Mouse (Mus musculus): ENCODE data around the gene Rreb1.
A peak's percentile ranks its signal among the peaks of the same experiment; 100 is the strongest.

Rreb1 gene

DNA sequence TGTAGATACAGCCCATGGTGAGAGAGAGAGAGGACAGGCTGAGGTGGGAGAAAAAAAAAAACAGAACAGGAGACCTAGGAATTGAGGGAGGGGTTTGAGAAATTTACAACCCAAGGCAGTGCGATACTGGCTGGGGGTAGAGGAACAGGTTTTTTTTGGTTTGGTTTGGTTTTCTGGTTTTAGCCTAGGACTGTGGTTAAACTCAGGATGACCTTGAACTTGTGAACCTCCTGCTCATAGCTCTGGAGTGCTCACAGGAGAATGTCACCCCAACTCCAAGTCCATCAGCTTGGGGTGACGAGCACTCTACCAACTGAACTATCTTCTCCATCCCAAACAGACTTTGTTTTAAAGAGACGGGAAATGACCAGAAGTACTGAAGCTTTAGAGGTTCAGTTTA is 165.3 kb downstream of the Rreb1 start:
- DNase-seq (ENCODE audit: low read depth) = no peak

- DNase-seq (ENCODE audit: low read depth) = no peak
Observed at GRCm38 (mm10) chr13:37944306-37944705, 166.1 kb downstream of the Rreb1 start.

GRCm38 (mm10) chr13:37945392-37945791 is 167.2 kb downstream of the Rreb1 start:
- DNase-seq (ENCODE audit: low read depth) = no peak

GRCm38 (mm10) chr13:37946734-37947133 is 168.5 kb downstream of the Rreb1 start:
- no peak for DNase-seq (ENCODE audit: low read depth)

DNA sequence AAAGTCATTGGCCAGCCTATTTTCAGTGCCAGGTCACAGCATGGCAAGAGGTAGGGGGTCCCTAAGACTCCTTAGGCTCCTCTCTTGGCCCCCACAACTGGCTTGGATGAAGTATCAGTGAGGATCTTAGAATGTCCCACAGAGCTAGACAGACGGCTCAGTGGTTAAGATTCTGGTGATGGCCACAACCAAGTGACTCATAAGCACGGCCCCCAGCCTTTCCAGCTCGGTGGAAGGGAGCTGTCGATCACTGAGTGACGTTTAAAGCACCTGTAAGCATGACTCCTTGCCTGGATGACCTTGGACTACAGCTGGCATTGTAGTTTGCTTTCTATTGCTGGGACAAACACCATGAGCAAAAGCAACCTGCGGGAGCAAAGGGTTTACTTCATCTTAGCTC is 174.8 kb downstream of the Rreb1 start:
- no peak for DNase-seq (ENCODE audit: low read depth)

GRCm38 (mm10) chr13:37954318-37954717 is 176.1 kb downstream of the Rreb1 start:
- no peak for DNase-seq (ENCODE audit: low read depth)

- no peak for DNase-seq (ENCODE audit: low read depth)
Observed at GRCm38 (mm10) chr13:37958498-37959238, 180.5 kb downstream of the Rreb1 start.

GRCm38 (mm10) chr13:37959239-37959907 is 181.2 kb downstream of the Rreb1 start:
- no peak for DNase-seq (ENCODE audit: low read depth)

- DNase-seq (ENCODE audit: low read depth) = no peak
Observed at GRCm38 (mm10) chr13:37959936-37960335, 181.7 kb downstream of the Rreb1 start.

GRCm38 (mm10) chr13:37962541-37962940 is 184.3 kb downstream of the Rreb1 start:
- DNase-seq (ENCODE audit: low read depth) = no peak

DNA sequence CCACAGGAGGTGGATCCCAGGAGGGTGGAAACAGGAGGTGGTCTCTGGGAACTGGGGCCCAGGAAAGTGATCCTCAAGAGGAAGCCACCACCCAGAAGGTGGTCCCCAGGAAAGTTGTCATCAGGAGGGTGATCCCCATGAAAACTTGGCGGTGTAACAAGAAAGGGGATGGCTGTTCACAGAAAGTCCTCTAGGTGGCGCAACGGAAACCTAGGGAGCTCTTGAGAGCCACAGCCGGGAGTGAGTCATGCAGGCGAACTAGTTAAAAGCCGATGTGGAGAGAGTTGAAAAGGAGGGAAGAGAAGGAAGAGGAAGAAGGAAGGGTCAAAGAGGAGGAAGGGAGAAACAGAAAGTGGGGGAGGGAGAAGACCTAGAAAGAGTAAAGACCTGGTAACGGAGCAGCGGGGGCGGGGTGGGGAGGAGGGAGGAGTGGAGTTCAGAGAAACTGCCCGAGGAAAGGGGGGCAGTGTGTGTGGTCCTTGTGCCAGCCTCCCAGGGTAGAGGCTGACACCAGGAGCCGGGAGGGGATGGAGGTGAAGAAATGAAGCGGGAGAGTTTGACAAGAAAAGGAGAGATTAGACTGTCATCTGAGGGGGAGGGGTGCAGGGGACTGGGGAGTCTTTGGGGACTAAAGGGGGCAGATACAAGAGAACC is 185.3 kb downstream of the Rreb1 start:
- peak; percentile 93 for DNase-seq (ENCODE audit: low read depth)

DNA sequence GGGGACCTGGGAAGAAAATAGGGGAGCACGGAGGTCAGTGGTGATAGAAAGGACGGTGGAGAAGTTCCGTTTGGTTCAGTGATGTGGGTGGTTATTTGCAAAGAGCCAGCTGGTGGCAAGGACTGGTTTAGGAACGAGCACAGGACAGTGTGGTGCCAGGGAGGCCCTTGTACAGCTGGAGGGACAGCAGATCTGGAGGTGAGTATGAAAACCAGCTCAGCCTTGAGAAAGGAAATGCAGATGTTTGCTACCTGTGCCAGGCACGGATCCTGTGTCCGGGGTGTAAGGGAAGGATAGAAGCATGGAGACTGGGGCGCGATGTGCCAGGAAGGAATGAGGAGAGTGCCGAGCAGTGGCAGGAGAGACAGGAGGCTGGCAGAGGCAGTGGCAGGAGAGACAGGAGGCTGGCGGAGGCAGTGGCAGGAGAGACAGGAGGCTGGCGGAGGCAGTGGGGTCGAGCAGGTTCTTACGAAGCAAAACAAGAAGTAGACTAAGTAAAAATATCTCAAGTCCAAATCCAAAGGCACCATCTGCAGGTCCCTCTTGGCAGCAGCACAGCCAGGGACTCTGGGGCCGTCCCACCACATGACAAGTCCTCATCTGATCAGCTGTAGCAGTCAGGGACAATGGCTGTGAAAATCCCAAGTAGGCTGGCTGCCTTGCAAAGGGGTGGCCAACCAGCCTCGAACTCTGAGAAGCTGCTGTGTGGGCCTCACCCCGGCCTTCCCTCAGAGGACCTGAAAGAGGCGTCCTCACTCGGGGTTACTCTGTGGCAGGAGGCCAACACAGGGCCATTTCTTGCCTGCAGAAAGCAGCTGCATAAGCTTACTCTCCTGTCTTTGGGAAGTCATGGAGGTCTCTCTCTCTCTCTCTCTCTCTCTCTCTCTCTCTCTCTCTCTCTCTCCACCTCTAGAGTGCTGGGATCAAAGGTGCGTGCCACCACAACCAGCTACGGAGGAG is 186.2 kb downstream of the Rreb1 start:
- DNase-seq (ENCODE audit: low read depth) = no peak

- no peak for DNase-seq (ENCODE audit: low read depth)
Observed at GRCm38 (mm10) chr13:37965126-37965914, 187.1 kb downstream of the Rreb1 start.

DNA sequence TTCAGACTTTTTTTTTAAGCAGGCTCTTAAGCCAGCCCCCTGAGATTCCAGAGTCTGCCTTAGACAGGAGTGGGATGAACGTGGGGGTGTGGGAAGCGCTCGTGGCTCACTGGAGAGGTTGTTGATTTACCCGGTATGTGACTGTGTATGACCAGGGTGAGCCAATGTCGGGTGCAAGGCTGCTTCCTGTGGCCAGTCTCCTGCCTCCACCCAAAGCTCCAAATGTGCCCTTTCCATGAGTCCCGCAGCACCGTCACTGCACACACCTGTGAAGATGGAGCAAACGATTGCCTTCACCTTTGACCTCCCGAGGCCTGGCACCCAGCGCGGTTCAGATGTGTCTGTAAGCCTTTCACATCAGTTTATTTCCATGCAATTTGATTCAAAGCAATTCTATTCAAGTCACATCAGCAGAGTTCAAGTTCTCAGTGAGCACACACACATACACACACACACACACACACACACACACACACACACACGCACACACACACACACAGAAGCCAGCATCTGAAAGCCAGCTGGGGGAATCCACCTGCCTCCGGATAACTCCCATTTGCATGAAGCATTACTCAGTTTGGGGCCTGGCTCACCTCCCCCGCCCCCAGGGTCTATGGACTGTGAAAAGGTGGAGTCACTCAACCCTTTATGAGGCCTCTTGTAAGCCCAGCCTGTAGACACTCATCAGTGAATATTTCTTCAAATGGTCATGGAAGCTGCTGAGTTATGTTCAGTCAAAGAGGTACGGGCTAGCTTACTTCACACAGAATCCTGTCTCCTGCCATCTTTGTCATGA is 188.3 kb downstream of the Rreb1 start:
- no peak for DNase-seq (ENCODE audit: low read depth)

- DNase-seq (ENCODE audit: low read depth) = no peak
Observed at GRCm38 (mm10) chr13:37967052-37967437, 188.8 kb downstream of the Rreb1 start.

- no peak for DNase-seq (ENCODE audit: low read depth)
Observed at GRCm38 (mm10) chr13:37967565-37967964, 189.4 kb downstream of the Rreb1 start.

DNA sequence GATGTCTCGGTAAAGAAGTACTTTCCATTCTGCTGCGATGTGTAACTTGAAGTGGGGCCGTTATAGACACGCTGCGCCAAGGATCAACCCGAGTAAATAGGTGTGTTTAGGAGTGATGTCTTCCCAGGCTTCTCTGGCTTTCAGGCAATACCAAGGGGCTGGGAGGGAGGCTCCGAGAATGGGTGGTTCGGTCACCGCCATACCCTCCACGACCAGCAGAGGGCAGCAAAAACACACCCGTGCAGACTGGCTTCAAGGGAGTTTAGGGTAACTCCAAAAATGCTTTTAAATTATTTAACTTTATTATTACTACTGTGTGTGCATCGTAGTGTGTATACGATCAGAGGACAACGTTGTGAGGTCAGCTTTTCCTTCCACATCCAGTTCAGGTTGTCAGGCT is 191.1 kb downstream of the Rreb1 start:
- DNase-seq (ENCODE audit: low read depth) = peak; percentile 78

- DNase-seq (ENCODE audit: low read depth) = no peak
Observed at GRCm38 (mm10) chr13:37969988-37970387, 191.8 kb downstream of the Rreb1 start.

GRCm38 (mm10) chr13:37970887-37971530 is 192.8 kb downstream of the Rreb1 start:
- no peak for DNase-seq (ENCODE audit: low read depth)

DNA sequence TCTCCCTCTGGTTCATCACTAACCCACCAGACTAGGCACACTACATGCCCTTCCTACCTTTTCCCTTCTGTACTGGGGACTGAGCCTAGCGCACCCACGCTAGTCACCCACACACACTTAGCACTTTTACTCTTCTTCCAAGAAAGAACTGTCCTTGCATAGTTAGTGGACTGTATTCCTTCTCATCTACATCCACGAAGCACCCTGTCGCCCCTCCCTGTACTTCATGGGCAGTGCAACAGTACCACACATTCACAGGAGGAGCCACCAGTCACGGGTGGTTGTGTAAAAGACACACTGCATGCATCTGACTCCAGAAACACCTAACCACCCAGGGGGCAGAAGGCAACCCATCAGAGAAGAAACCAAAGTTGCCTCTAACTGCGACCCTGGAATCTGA is 195.8 kb downstream of the Rreb1 start:
- no peak for DNase-seq (ENCODE audit: low read depth)

Measured in c-Kit-positive CD71-negative TER-119-negative erythroid progenitor cells, embryonic 14.5 days (primary cell).